Mouse (Mus musculus) brown adipose tissue, adult 24 weeks (tissue): ENCODE results near the gene Olfr615. TPM values are rescaled to one million over a fixed set of nuclear protein-coding genes. Genes with fewer than 3 reads are reported as not detected.
"Not testable (repeated sequence)": the region's sequence is repeated elsewhere in the genome, so short reads cannot be mapped to it uniquely, and the experiment has no call there.

Source experiments
- H3K27ac ChIP-seq: fragments of 200-500 bp; replicated peaks from 2 replicates; pipeline ENCODE4 v1.5.1; 2012; ENCODE audit warnings: low read depth, mild to moderate bottlenecking, low read length
- H3K4me1 ChIP-seq: fragments of 200-500 bp; 2 replicates; pipeline ENCODE4 v1.6.1; 2012; ENCODE audit warnings: low read length, mixed read lengths; ENCODE audit not compliant: control insufficient read depth, insufficient read depth, insufficient read length
- H3K4me3 ChIP-seq: fragments of 200-500 bp; 2 replicates; pipeline ENCODE4 v1.5.1; 2012; ENCODE audit warnings: low read depth, mild to moderate bottlenecking, low read length, moderate library complexity; ENCODE audit not compliant: insufficient read depth
- polyA plus RNA-seq: library from polyadenylated mRNA; stranded (reverse); fragments of >200 nt; gene quantifications from 2 replicates; pipeline ENCODE4 v1.2.4, GENCODE M21; 2012; ENCODE audit not compliant: missing spikeins, insufficient read depth, insufficient read length

The Olfr615 gene
- polyA plus RNA-seq, result not detected in 2 replicates

DNA sequence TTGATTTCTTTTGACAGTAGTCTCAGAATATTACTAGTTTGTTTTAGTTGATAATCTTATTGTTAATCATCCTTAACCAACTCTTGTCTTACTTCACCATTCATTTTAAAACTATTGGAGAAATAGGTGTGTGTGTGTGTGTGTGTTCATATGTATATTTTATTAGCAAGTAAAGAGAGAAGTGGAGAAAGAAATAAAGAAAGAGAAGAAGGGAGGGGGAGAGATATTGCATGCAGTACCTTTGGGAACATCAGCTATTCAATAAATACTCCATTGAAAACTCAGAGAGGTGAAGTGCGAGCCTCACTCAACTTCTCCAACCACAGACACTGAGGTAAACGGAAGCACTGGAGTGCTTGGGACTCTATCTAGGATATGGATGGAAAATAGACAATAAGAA, at the start of gene Olfr615:
Gene Olfr615, plus strand, starts transcription at position 301 of the 400 bp plus-strand sequence.
- Histone ChIP-seq H3K4me3 (no peak within 1 kb of the TSS), H3K4me1 (no peaks in the 10 kb centered on the region), H3K27ac (no peak within 1 kb of the TSS)

DNA sequence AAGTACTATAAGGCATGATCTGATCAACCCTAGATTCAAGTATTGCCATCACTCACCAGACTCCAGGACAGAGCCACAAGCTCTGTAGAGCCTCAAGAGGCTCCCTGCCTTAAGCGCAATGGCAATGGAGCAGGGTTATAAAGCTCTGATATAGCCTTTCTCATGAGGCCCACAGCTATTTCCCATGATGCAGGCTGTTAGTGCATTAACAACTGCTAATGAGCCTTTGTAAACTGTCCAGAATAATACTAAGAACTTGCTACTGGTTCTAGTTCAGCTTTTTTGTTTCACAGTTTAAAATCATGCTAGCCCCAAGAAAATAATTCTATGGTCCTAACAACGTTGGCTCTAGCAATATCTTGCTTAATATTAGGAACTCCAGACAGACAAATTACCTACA, 43.9 kb upstream of the Olfr615 start, which contains the start of gene Olfr610:
Gene Olfr610, minus strand, starts transcription at position 101 of the 400 bp plus-strand sequence.
- Histone ChIP-seq H3K4me3 (no peak within 1 kb of the TSS), H3K4me1 (no peaks in the 10 kb centered on the region), H3K27ac (no peak within 1 kb of the TSS)

DNA sequence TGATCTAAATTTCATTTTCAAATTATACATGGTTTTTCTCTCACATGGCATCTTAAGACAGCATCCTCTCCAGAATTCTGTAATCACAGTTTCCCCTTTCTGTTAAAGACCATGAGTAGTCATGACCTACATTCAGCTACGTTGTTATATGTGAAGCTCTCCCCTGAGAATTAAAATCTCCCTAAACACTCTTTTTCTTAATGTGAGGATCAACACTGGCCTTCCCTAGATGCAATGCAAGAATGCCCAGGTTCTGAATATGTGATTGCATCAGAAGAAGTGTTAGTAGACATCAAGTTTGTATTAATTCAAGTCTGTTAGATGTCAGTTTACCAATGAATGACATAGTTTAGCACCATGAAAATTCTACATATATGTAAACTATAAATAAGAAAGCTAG, 35.1 kb upstream of the Olfr615 start, which contains the start of gene Olfr611:
Gene Olfr611, minus strand, starts transcription at position 101 of the 400 bp plus-strand sequence.
- H3K4me1 ChIP-seq, H3K27ac ChIP-seq, H3K4me3 ChIP-seq: not testable (repeated sequence)

DNA sequence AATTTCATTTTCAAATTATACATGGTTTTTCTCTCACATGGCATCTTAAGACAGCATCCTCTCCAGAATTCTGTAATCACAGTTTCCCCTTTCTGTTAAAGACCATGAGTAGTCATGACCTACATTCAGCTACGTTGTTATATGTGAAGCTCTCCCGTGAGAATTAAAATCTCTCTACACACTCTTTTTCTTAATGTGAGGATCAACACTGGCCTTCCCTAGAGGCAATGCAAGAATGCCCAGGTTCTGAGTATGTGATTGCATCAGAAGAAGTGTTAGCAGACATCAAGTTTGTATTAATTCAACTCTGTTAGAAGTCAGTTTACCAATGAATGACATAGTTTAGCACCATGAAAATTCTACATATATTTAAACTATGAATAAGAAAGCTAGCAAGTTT, 13.3 kb upstream of the Olfr615 start, which contains the start of gene Olfr612:
Gene Olfr612, minus strand, starts transcription at position 101 of the 400 bp plus-strand sequence.
- H3K4me3 ChIP-seq, H3K27ac ChIP-seq, H3K4me1 ChIP-seq: not testable (repeated sequence)

DNA sequence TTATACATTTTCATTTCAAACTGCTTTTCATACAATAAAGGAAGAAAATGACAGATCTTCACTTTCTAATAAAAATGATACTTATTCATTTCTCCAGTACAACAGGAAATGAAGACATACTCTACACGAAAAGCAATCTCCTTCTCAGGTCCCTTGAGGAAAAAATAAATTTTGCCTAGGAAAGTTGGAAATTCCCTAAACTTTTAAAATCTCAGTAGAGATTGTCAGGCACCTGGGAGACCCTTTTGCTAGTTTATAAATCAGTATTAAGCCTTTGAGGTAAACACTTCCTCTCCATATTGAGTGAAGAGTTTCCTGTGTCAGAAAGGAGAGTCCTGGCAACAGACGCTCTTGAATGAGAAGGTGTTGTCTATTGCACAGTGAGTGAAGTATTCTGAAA, 8.1 kb upstream of the Olfr615 start, which contains the start of gene Olfr613:
Gene Olfr613, plus strand, starts transcription at position 301 of the 400 bp plus-strand sequence.
- Histone ChIP-seq H3K27ac (no peak within 1 kb of the TSS), H3K4me3 (no peak within 1 kb of the TSS), H3K4me1 (no peaks in the 10 kb centered on the region)

DNA sequence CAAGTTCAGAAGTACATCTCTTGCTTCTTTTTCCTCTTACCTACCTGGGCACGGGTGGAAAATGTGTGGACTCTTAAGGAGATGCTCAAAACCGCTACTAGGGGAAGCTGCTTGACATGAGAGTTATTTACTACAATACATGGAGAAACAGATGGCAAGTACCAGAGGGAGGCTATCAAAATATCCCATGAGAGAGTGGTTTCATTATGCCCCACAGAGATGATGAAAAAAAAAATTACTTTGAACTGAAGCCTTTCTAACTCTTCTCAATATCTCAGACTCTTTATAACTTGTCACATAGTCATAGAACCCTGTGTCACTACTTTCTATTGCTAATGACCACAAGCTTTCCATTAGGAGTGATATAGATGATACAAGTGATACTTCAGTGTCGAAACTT, 13.2 kb downstream of the Olfr615 start, which contains the start of gene Olfr616:
Gene Olfr616, minus strand, starts transcription at position 101 of the 400 bp plus-strand sequence.
- H3K4me1 ChIP-seq, result no peaks in the 10 kb centered on the region
- no peak within 1 kb of the TSS for H3K4me3 ChIP-seq
- H3K27ac ChIP-seq, result no peak within 1 kb of the TSS

DNA sequence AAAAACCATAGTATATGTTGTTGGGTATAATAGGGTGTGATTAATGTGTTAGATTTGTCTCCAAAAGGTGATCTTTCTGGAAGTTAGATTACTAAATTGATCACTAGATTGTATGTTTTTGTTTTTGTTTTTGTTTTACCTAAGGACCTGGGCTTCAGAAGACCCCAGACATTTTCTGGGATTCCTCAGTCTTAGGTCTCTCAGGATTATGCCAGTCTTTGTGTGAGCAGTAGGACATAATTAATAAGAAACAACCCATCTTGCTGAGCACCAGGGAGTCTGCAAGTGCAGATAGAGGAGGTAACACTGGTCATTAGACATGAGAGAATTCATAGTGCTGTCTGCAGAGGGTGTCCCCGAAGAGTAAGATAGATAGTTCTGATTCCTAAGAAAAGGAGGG, 16.9 kb downstream of the Olfr615 start, which contains the start of gene Olfr617:
Gene Olfr617, plus strand, starts transcription at position 301 of the 400 bp plus-strand sequence.
- Histone ChIP-seq H3K4me1 (no peaks in the 10 kb centered on the region), H3K4me3 (no peak within 1 kb of the TSS), H3K27ac (no peak within 1 kb of the TSS)

DNA sequence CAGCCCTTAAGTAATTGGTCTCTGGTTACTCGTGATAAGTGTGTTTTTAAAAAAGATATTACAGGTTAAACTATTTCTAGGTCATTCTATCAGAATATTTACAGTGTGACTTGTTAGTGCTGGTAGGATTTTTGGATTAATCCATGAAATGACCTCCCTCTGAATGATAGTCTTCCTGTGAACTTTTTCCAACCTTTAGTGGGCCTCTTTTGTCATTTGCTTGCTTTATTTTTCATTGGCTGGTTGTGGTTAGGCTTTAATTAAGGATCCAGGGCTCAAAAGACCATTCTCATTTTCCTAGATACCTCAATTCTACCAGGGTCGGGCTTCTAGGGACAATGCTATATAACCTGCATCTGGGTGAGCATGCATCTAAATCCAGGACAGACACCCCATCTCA, 33.9 kb downstream of the Olfr615 start, which contains the start of gene Olfr618:
Gene Olfr618, plus strand, starts transcription at position 301 of the 400 bp plus-strand sequence.
- Histone ChIP-seq H3K27ac (no peak within 1 kb of the TSS), H3K4me3 (no peak within 1 kb of the TSS), H3K4me1 (no peaks in the 10 kb centered on the region)

DNA sequence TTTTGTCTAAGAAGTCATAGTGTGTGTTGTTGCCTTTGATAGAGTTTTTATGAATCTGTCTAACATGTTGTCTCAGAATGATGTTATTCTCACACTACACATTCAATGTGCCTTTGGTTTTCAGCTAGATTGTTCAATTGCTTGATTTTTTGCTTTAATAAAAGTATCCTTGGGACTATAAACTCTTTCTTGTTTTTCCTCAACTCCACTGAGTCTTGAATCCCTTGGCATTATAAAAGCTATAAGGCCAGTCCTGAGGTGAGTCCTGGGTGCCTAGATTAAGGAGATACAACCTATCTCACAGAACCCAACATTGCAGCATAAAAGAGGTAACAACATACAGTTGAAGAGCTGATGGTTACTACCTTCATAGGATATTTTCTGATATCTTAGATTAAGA, 44.4 kb downstream of the Olfr615 start, which contains the start of gene Olfr619:
Gene Olfr619, plus strand, starts transcription at position 301 of the 400 bp plus-strand sequence.
- no peak within 1 kb of the TSS for H3K4me3 ChIP-seq
- no peak within 1 kb of the TSS for H3K27ac ChIP-seq
- H3K4me1 ChIP-seq, result no peaks in the 10 kb centered on the region

DNA sequence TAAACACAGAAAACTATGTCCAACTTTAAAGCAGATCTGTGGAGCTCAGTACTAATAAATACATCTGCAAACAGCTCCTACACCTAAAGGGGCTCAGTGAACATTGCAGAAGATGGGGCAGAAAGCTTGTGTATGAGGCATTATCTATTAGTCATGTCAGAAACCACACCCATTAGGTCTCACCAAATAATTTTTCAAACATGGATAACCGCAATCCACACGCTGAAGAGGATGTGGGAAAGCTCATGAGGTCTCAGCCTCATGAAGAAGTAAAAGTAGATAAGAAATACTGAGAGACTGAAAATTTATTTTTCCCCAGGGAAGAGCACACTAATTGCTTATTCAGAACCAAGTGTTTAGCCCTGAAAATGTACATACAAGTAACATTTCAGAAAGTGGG, 51.5 kb downstream of the Olfr615 start:
- H3K4me1 ChIP-seq, result no peaks in the 10 kb centered on the region
- H3K27ac ChIP-seq, result no peak overlapping the region
- no peak overlapping the region for H3K4me3 ChIP-seq

DNA sequence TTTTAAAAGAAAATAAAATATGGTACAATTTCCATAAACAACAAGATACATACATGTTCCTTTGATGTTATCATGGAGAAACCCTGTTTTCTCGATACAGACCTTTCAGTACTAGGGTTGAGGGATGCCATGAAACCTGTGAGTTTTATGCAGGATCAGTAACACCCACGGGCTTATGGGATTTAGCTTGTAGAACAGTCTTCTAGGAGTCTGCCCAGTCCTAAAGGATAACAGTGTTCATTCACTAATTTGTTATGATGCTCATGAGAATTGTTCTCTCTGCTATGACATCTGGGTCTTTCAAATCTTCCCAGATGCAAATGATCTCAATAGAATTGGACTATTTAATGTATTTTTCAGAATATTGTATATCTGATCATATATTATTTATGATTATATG, 56.6 kb downstream of the Olfr615 start, which contains the start of gene Olfr620:
Gene Olfr620, minus strand, starts transcription at position 101 of the 400 bp plus-strand sequence.
- Histone ChIP-seq H3K27ac (no peak within 1 kb of the TSS), H3K4me3 (no peak within 1 kb of the TSS), H3K4me1 (no peaks in the 10 kb centered on the region)

Other genes with a start within 250 kb of the Olfr615 start
- not detected in 2 replicates for gene Olfr597, start 239.8 kb upstream of the Olfr615 start, polyA plus RNA-seq
- not detected in 2 replicates for gene Olfr598, start 232.5 kb upstream of the Olfr615 start, polyA plus RNA-seq
- not detected in 2 replicates for gene Olfr599, start 220.2 kb upstream of the Olfr615 start, polyA plus RNA-seq
- gene Olfr600, start 206.4 kb upstream of the Olfr615 start, polyA plus RNA-seq, result not detected in 2 replicates
- gene Olfr601, start 193.4 kb upstream of the Olfr615 start, polyA plus RNA-seq, result not detected in 2 replicates
- gene Olfr603, start 169.9 kb upstream of the Olfr615 start, polyA plus RNA-seq, result not detected in 2 replicates
- not detected in 2 replicates for gene Usp17lc, start 141.0 kb upstream of the Olfr615 start, polyA plus RNA-seq
- gene Olfr605, start 110.6 kb upstream of the Olfr615 start, polyA plus RNA-seq, result not detected in 2 replicates
- not detected in 2 replicates for gene Olfr606, start 107.0 kb upstream of the Olfr615 start, polyA plus RNA-seq
- gene Olfr607, start 91.9 kb upstream of the Olfr615 start, polyA plus RNA-seq, result not detected in 2 replicates
- not detected in 2 replicates for gene Olfr608, start 86.2 kb upstream of the Olfr615 start, polyA plus RNA-seq
- not detected in 2 replicates for gene Olfr609, start 58.0 kb upstream of the Olfr615 start, polyA plus RNA-seq
- not detected in 2 replicates for gene Olfr610, start 44.0 kb upstream of the Olfr615 start, polyA plus RNA-seq
- not detected in 2 replicates for gene Olfr611, start 35.2 kb upstream of the Olfr615 start, polyA plus RNA-seq
- not detected in 2 replicates for gene Olfr612, start 13.4 kb upstream of the Olfr615 start, polyA plus RNA-seq
- not detected in 2 replicates for gene Olfr613, start 8.0 kb upstream of the Olfr615 start, polyA plus RNA-seq
- gene Olfr616, start 13.1 kb downstream of the Olfr615 start, polyA plus RNA-seq, result not detected in 2 replicates
- gene Olfr617, start 17.0 kb downstream of the Olfr615 start, polyA plus RNA-seq, result not detected in 2 replicates
- gene Olfr618, start 34.0 kb downstream of the Olfr615 start, polyA plus RNA-seq, result not detected in 2 replicates
- not detected in 2 replicates for gene Olfr619, start 44.5 kb downstream of the Olfr615 start, polyA plus RNA-seq
- gene Olfr620, start 56.5 kb downstream of the Olfr615 start, polyA plus RNA-seq, result not detected in 2 replicates
- gene Olfr622, start 86.6 kb downstream of the Olfr615 start, polyA plus RNA-seq, result not detected in 2 replicates
- gene Olfr623, start 107.6 kb downstream of the Olfr615 start, polyA plus RNA-seq, result not detected in 2 replicates
- not detected in 2 replicates for gene Olfr624, start 115.1 kb downstream of the Olfr615 start, polyA plus RNA-seq
- gene Olfr625-ps1, start 126.6 kb downstream of the Olfr615 start, polyA plus RNA-seq, result not detected in 2 replicates
- not detected in 2 replicates for gene Olfr243, start 158.6 kb downstream of the Olfr615 start, polyA plus RNA-seq
- not detected in 2 replicates for gene Olfr628, start 174.3 kb downstream of the Olfr615 start, polyA plus RNA-seq
- not detected in 2 replicates for gene Olfr629, start 188.9 kb downstream of the Olfr615 start, polyA plus RNA-seq
- gene Olfr630, start 201.3 kb downstream of the Olfr615 start, polyA plus RNA-seq, result not detected in 2 replicates
- gene Olfr69, start 215.5 kb downstream of the Olfr615 start, polyA plus RNA-seq, result not detected in 2 replicates
- gene Olfr68, start 223.6 kb downstream of the Olfr615 start, polyA plus RNA-seq, result not detected in 2 replicates
- not detected in 2 replicates for gene Olfr67, start 235.7 kb downstream of the Olfr615 start, polyA plus RNA-seq